Mouse (Mus musculus) neural tube, embryonic 12.5 days (tissue): Measurements from ENCODE around the gene Hip1r. TPM values are rescaled to one million over a fixed set of nuclear protein-coding genes. Genes with fewer than 3 reads are reported as not detected.

Source experiments
- ATAC-seq: fragments of 200-750 bp; cut with Nextera tagmentation; 2 replicates; pipeline ENCODE4 v1.8.0; 2017; ENCODE audit warnings: low read depth, mild to moderate bottlenecking, moderate TSS enrichment, moderate library complexity; ENCODE audit not compliant: low FRiP score
- H3K27ac ChIP-seq: fragments of 300-500 bp; sonication (generic); 2 replicates; pipeline ENCODE4 v1.5.1; 2016
- H3K27me3 ChIP-seq: fragments of 300-500 bp; sonication (generic); replicated peaks from 2 replicates; pipeline ENCODE4 v1.6.1; 2016; ENCODE audit warnings: mild to moderate bottlenecking
- H3K36me3 ChIP-seq: fragments of 300-500 bp; sonication (generic); 2 replicates; pipeline ENCODE4 v1.6.1; 2016; ENCODE audit warnings: mild to moderate bottlenecking
- H3K4me1 ChIP-seq: fragments of 300-500 bp; sonication (generic); 2 replicates; pipeline ENCODE4 v1.6.1; 2016
- H3K4me2 ChIP-seq: fragments of 300-500 bp; sonication (generic); replicated peaks from 2 replicates; pipeline ENCODE4 v1.6.1; 2016; ENCODE audit warnings: mild to moderate bottlenecking
- H3K4me3 ChIP-seq: fragments of 300-500 bp; sonication (generic); 2 replicates; pipeline ENCODE4 v1.5.1; 2016
- H3K9ac ChIP-seq: fragments of 300-500 bp; sonication (generic); 2 replicates; pipeline ENCODE4 v1.6.1; 2016; ENCODE audit warnings: mild to moderate bottlenecking
- H3K9me3 ChIP-seq: fragments of 300-500 bp; sonication (generic); 2 replicates; pipeline ENCODE4 v1.6.1; 2016; ENCODE audit warnings: mild to moderate bottlenecking
- WGBS: fragments of 180-500 bp; shearing (Covaris S2); methylation state at CpG from one replicate; pipeline ENCODE4 v1.1.7; 2016; 5-methylcytosine and 5-hydroxymethylcytosine counted together
- polyA plus RNA-seq: library from polyadenylated mRNA; unstranded; fragments of >200 nt; fragmentation: Nextera tagmentation; extraction: Ambion mirVana; gene quantifications from 2 replicates; pipeline ENCODE4 v1.2.1, GENCODE M21; 2016

The Hip1r gene
- polyA plus RNA-seq, 1 experiment from 2014 or later: 12.6 TPM

DNA sequence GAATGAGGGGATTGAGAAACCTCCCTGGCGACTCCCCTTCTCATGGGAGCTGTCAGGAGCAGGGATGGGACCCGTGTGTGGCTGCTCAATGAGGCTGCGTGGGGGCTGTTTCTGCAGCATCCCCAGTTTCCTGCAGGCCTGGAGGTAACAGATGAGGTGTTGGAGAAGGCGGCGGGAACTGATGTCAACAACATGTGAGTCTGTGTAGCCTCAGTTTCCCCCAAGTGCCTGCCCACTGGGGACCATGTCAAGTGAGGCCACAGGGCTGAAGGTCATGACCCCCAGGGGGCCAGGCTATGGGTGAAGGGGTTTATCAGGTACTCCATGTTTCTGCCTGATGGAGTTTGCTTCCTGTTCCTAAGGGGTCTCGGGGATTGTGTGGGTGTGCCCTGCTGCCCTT is 17.9 kb downstream of the Hip1r start:
- no peak overlapping the region for H3K27ac ChIP-seq
- H3K36me3 ChIP-seq: no peaks in the 10 kb centered on the region
- H3K27me3 ChIP-seq: peaks cover 36% of the 10 kb centered on the region
- H3K4me1 ChIP-seq: peaks cover 29% of the 10 kb centered on the region
- 83% methylated on average over 6 of the region's 6 CpGs for WGBS
- ATAC-seq: no peak
- no peak overlapping the region for H3K4me2 ChIP-seq
- H3K9ac ChIP-seq: no peak overlapping the region
- no peak overlapping the region for H3K4me3 ChIP-seq
- H3K9me3 ChIP-seq: no peaks in the 10 kb centered on the region

DNA sequence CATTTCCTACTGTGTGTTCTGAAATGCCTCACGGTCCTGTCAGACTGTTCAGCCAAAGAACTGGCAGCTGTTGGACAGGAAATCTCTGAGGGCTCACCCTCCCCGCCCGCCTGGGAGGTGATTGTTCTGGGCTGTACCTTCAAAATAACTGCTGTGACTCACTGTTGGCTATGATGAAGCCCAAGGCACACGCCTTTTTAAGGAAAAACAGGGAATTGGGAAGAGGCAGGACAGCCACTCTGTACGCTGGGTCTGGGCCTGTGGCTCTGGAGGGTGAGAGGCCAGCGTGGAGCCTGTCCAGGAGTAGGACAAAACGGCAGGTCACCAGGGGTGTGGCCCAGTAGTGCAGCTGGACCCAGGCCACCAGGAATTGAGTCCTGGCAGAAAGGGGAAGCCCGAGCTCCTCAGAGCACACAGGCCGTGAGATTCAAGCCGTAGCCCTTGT is 18.8 kb downstream of the Hip1r start:
- Histone ChIP-seq H3K9me3 (no peaks in the 10 kb centered on the region), H3K36me3 (no peaks in the 10 kb centered on the region), H3K4me1 (peaks cover 29% of the 10 kb centered on the region), H3K27ac (no peak overlapping the region), H3K4me3 (no peak overlapping the region), H3K27me3 (peaks cover 28% of the 10 kb centered on the region), H3K9ac (no peak overlapping the region), H3K4me2 (no peak overlapping the region)
- WGBS: 81% methylated on average over 10 of the region's 10 CpGs
- no peak for ATAC-seq

DNA sequence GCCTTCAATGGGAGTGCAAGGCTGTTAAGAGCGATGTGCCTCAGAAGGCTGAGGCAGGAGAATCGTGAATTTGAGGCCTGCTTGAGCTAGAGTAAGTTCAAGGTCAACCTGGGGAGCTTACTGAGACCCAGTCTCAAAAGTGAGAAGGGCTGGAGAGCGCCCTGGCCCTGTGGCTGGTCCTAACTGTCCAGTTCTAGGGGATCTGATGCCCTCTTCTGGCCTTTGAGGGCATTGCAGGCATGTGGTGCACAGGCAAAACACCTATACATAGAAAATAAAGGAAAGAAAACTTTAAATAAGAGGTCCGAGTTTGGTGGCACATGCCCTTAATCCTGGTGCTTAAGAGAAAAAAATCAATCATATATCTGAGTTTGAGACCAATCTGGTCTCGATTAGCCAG is 19.4 kb downstream of the Hip1r start:
- 31% methylated on average over 5 of the region's 5 CpGs for WGBS
- Histone ChIP-seq H3K4me1 (peaks cover 29% of the 10 kb centered on the region), H3K27ac (no peak overlapping the region), H3K4me3 (no peak overlapping the region), H3K36me3 (no peaks in the 10 kb centered on the region), H3K9ac (no peak overlapping the region), H3K27me3 (peaks cover 23% of the 10 kb centered on the region), H3K4me2 (no peak overlapping the region), H3K9me3 (no peaks in the 10 kb centered on the region)
- no peak for ATAC-seq

DNA sequence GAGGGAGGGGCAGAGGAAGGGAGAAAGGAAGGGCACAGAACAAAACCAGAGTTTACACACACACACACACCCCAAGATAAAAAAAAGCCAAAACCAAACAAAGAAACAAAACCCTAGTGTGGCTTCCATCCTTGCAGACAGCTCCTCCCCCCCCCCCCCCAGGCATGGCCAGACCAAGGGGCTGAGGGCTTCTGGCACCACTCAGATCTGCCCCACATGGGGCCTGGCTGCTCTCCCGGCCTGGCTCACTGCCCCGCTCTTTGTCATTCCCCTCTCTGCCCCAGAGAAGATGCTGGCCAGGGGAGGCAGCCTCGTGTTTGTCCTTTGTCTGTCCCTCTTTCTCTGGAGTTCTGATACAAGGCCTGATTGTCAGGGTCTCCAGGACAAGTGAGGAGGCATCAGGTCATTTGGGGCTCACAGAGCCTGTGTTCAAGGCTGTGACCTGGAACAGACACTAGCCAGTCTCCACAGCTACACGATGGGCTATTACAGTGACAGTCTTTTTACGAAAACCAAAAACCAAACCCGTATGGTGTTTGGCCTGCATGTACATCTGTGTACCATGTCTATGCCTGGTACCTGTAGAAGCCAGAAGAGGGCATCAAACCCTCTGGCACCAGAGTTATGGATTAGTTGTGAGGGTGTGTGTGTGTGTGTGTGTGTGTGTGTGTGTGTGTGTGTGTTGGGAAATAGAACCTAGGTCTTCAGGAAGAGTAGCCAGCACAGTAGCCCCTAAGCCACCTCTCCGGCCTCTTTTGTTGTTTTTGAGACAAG is 20.0 kb downstream of the Hip1r start:
- Histone ChIP-seq H3K27me3 (peaks cover 18% of the 10 kb centered on the region), H3K9me3 (no peaks in the 10 kb centered on the region), H3K4me3 (no peak overlapping the region), H3K36me3 (no peaks in the 10 kb centered on the region), H3K4me1 (peaks cover 29% of the 10 kb centered on the region), H3K4me2 (no peak overlapping the region), H3K27ac (no peak overlapping the region), H3K9ac (no peak overlapping the region)
- WGBS: 63% methylated on average over 7 of the region's 7 CpGs
- no peak for ATAC-seq

DNA sequence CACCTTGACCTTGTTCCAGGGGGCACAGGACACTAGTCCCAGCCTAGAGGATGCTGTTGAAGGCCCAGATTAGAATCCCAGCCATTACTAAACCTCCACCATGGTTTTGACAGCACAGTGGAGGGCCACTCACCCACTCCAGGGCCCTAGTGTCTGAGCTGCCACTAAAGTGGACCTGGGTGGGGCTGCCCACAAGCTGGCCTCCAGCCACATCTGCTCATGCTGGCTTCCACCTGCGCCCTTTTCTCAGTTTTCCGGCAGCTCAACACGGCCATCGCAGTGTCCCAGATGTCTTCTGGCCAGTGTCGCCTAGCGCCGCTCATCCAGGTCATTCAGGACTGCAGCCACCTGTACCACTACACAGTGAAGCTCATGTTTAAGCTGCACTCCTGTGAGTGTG is 21.0 kb downstream of the Hip1r start:
- Histone ChIP-seq H3K27me3 (peaks cover 14% of the 10 kb centered on the region), H3K4me2 (no peak overlapping the region), H3K9ac (no peak overlapping the region), H3K9me3 (no peaks in the 10 kb centered on the region), H3K27ac (no peak overlapping the region), H3K36me3 (no peaks in the 10 kb centered on the region), H3K4me1 (peaks cover 25% of the 10 kb centered on the region), H3K4me3 (no peak overlapping the region)
- ATAC-seq: no peak
- WGBS: 90% methylated on average over 7 of the region's 7 CpGs

DNA sequence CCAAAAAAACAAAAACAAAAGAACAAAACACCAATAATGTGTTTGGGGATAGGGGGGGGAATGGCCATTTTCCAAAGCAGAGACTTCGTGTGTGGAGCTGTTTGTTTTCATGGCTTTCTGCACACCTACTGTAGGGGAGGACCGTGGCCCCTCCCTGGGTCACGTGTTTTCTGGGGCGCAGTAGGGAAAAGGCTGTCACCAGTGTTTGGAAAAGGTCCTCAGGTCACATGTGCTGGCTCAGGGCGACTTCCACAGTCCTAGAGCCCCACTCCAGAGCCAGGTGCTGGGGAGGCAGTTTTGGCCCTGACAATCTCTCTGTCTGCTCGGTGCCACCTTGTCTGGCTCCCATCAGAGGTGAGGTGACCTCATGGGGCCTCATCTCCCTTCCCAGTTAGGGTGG is 22.0 kb downstream of the Hip1r start:
- Histone ChIP-seq H3K4me2 (no peak overlapping the region), H3K36me3 (no peaks in the 10 kb centered on the region; the same call in 1 of the 2 replicates), H3K9ac (no peak overlapping the region), H3K27me3 (peaks cover 14% of the 10 kb centered on the region), H3K4me3 (no peak overlapping the region), H3K27ac (no peak overlapping the region), H3K9me3 (no peaks in the 10 kb centered on the region), H3K4me1 (peaks cover 16% of the 10 kb centered on the region)
- 77% methylated on average over 6 of the region's 6 CpGs for WGBS
- ATAC-seq: no peak

DNA sequence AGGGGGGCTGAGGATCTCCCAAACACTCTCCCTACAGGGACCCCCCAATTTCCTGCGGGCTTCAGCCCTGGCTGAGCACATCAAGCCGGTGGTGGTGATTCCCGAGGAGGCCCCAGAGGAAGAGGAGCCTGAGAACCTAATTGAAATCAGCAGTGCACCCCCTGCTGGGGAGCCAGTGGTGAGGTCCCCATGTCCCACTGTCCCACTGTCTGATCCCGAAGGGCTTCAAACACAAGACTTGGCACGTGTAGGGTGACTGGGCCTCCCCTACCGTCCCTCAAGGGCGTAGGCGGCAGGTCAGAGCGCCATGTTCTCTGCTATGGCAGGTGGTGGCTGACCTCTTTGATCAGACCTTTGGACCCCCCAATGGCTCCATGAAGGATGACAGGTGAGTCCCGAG is 22.8 kb downstream of the Hip1r start:
- no peak overlapping the region for H3K4me2 ChIP-seq
- H3K9ac ChIP-seq: no peak overlapping the region
- no peaks in the 10 kb centered on the region for H3K9me3 ChIP-seq
- no peaks in the 10 kb centered on the region; the same call in 1 of the 2 replicates for H3K36me3 ChIP-seq
- no peak overlapping the region for H3K4me3 ChIP-seq
- peaks cover 14% of the 10 kb centered on the region for H3K27me3 ChIP-seq
- H3K27ac ChIP-seq: no peak overlapping the region
- H3K4me1 ChIP-seq: peaks cover 9% of the 10 kb centered on the region; the same call in 1 of the 2 replicates
- 84% methylated on average over 10 of the region's 10 CpGs for WGBS
- ATAC-seq: no peak

DNA sequence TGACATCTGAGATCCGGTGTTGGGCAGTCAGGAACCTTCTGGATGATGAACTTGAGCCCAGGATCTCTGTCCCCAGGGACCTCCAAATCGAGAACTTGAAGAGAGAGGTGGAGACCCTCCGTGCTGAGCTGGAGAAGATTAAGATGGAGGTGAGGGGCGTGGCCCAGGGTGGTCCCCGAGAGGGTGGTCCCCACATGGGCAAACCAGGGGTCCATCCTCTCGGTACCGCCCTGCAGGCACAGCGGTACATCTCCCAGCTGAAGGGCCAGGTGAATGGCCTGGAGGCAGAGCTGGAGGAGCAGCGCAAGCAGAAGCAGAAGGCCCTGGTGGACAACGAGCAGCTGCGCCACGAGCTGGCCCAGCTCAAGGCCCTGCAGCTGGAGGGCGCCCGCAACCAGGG is 23.3 kb downstream of the Hip1r start:
- 89% methylated on average over 14 of the region's 14 CpGs for WGBS
- Histone ChIP-seq H3K4me2 (no peak overlapping the region), H3K4me1 (peaks cover 4% of the 10 kb centered on the region; the same call in 1 of the 2 replicates), H3K4me3 (no peak overlapping the region), H3K9me3 (no peaks in the 10 kb centered on the region), H3K27ac (no peak overlapping the region), H3K9ac (no peak overlapping the region), H3K27me3 (peaks cover 9% of the 10 kb centered on the region), H3K36me3 (no peaks in the 10 kb centered on the region; the same call in 1 of the 2 replicates)
- no peak for ATAC-seq

DNA sequence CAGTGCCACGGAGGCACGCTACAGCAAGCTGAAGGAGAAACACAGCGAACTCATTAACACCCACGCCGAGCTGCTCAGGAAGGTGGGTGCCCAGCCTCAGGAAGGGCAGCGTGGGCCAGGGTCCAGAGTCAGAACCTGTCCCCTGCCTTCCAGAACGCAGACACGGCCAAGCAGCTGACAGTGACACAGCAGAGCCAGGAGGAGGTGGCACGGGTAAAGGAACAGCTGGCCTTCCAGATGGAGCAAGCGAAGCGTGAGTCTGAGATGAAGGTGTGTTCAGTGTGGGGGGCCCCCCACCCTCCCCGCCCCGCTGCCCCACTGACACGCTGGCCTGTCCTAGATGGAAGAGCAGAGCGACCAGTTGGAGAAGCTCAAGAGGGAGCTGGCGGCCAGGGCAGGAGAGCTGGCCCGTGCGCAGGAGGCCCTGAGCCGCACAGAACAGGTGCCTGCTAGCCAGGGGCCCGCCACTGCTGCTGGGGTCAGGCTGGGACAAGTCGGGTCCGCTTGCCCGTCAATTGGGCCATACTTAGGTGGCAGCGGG is 23.9 kb downstream of the Hip1r start:
- H3K4me3 ChIP-seq: no peak overlapping the region
- no peak overlapping the region for H3K4me2 ChIP-seq
- no peaks in the 10 kb centered on the region; the same call in 1 of the 2 replicates for H3K4me1 ChIP-seq
- ATAC-seq: no peak
- peaks cover 4% of the 10 kb centered on the region; the same call in 1 of the 2 replicates for H3K27me3 ChIP-seq
- H3K27ac ChIP-seq: no peak overlapping the region
- no peak overlapping the region for H3K9ac ChIP-seq
- no peaks in the 10 kb centered on the region for H3K9me3 ChIP-seq
- H3K36me3 ChIP-seq: no peaks in the 10 kb centered on the region; the same call in 1 of the 2 replicates
- WGBS: 89% methylated on average over 24 of the region's 24 CpGs

DNA sequence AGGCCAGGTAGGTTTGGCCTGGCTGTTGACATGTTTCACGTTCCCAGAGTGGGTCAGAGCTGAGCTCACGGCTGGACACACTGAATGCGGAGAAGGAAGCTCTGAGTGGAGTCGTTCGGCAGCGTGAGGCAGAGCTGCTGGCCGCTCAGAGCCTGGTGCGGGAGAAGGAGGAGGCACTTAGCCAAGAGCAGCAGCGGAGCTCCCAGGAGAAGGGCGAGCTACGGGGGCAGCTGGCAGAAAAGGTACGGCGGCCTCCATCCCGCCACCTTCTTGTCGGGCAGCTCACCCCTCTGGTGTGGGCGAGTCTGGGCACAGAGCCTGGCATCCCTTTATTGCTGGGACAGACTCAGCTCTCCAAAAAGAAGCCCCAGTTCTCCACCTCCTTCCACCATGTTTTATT is 24.4 kb downstream of the Hip1r start:
- H3K27ac ChIP-seq: no peak overlapping the region
- no peaks in the 10 kb centered on the region for H3K9me3 ChIP-seq
- ATAC-seq: no peak

DNA sequence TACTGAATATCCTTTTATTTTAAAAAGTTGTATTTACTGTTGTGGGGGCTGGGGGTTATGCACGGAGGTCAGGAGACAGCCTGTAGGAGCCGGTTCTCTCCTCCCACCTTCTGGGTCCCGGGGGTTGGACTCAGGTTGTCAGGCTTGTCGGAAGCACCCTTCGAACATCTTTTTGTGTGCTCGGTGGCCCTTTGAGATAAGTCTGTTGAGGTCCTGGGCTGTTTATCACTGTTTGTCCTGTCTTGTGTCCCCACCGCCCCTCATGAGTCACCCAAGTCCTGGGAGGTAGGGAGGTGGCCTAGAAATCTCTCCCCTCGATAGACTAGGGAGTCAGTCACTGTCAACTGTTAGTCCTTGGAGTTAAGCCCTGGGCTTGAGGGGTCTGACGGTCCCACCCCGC is 24.9 kb downstream of the Hip1r start:
- Histone ChIP-seq H3K9ac (no peak overlapping the region), H3K4me1 (no peaks in the 10 kb centered on the region; the same call in none of the 2 replicates), H3K27me3 (no peaks in the 10 kb centered on the region), H3K9me3 (no peaks in the 10 kb centered on the region), H3K4me3 (no peak overlapping the region), H3K4me2 (no peak overlapping the region), H3K36me3 (no peaks in the 10 kb centered on the region; the same call in 1 of the 2 replicates), H3K27ac (no peak overlapping the region)
- no peak for ATAC-seq
- 90% methylated on average over 10 of the region's 10 CpGs for WGBS

More for the DNA sequence above, 24.4 kb downstream of the Hip1r start:
- Histone ChIP-seq H3K4me3 (no peak overlapping the region), H3K9ac (no peak overlapping the region), H3K27me3 (no peaks in the 10 kb centered on the region), H3K4me1 (no peaks in the 10 kb centered on the region; the same call in 1 of the 2 replicates), H3K36me3 (no peaks in the 10 kb centered on the region; the same call in 1 of the 2 replicates), H3K4me2 (no peak overlapping the region)
- 83% methylated on average over 16 of the region's 16 CpGs for whole genome bisulfite sequencing

DNA sequence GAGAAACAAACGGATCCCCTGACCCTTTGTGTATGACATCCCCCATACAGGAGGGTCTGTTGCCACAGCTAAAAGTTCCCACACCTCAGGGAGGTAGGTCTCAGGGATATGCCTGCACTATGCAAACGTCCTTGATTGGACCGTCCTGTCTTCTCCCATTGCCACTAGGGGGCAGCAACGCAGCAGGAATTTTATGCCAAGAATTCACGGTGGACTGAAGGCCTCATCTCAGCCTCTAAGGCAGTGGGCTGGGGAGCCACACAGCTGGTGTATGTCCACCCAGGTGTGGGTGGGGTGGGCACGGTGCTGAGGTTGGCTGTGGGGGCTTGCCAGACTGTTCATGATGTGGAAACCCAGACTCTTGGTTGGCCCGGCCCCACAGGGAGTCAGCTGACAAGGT is 27.4 kb downstream of the Hip1r start:
- 13% methylated on average over 7 of the region's 7 CpGs for WGBS
- Histone ChIP-seq H3K9ac (no peak overlapping the region), H3K27ac (no peak overlapping the region), H3K4me3 (no peak overlapping the region), H3K27me3 (no peaks in the 10 kb centered on the region), H3K36me3 (peaks cover 20% of the 10 kb centered on the region), H3K4me1 (no peaks in the 10 kb centered on the region; the same call in none of the 2 replicates), H3K9me3 (no peaks in the 10 kb centered on the region), H3K4me2 (no peak overlapping the region)
- ATAC-seq: peak; percentile 30; the same call in 1 of the 2 replicates
